ENCODE assay signal across 26 mouse cellular contexts in genomic region chr4:135404916-135405315, GRCm38 (mm10). TPM values are rescaled to one million over a fixed set of nuclear protein-coding genes. Genes with fewer than 3 reads are reported as not detected.
DNase-seq lines count a peak whose midpoint lies in the region; ATAC-seq and TF ChIP-seq lines count a peak whose summit lies in the region.
"Had no signal": no experiment of that assay in that cellular context is flagged by ENCODE, and none has a peak within 500 bp of the region (broad histone marks: within the 10 kb centered on the region; RNA-seq: fewer than 3 reads in every experiment).

No protein-coding gene starts in this region.

- H3K27ac ChIP-seq in MEL (ENCODE audit: control insufficient read depth, low read depth, low read length): peak overlapping the region; percentile 15; the same call in 1 of the 2 replicates
- H3K27ac ChIP-seq in liver, embryonic 16.5 days (ENCODE audit: low read length): no peak overlapping the region
- H3K27ac ChIP-seq in midbrain, embryonic 10.5 days (replicated peaks): no peak overlapping the region
- H3K27ac ChIP-seq in hindbrain, postnatal 0 days: no peak overlapping the region
- H3K27ac ChIP-seq: heart, adult 2 months; hindbrain, embryonic 15.5 days; layer of hippocampus, adult 2 months; limb, embryonic 15.5 days; midbrain, embryonic 15.5 days had no signal

- no peak for TF ChIP-seq RAD21 in MEL (IDR thresholded peaks at IDR 0.05; ENCODE audit: low read depth, low read length)

- peak; percentile 57 for DNase-seq in MEL (ENCODE audit: low read depth, low spot score)
- peak; percentile 54 for DNase-seq in c-Kit-negative CD71-positive TER-119-positive erythroid progenitor cells, embryonic 14.5 days (ENCODE audit: low read depth, low spot score)
- peak; percentile 55 for DNase-seq in induced T-regulatory cell, adult 2 months (ENCODE audit: low read depth)
- no peak for DNase-seq in midbrain, embryonic 10.5 days (ENCODE audit: low spot score)
- DNase-seq in hindbrain, postnatal 0 days (ENCODE audit: low spot score): no peak
- DNase-seq: adrenal gland, postnatal 10 days; cerebellum, adult 2 months; cerebellum, postnatal 36 days; gastrocnemius, postnatal 25 days; heart, adult 2 months; heart, postnatal 14 days; kidney, adult 2 months; kidney, postnatal 10 days; layer of hippocampus, postnatal 36 days; lung, postnatal 10 days; right cerebral cortex, postnatal 25 days had no signal

- ATAC-seq in liver, embryonic 16.5 days (ENCODE audit: low read depth): peak; percentile 93
- no peak for ATAC-seq in hindbrain, postnatal 0 days
- no peak for ATAC-seq in monocyte, adult 5-6 weeks (replicated peaks; ENCODE audit: insufficient number of reproducible peaks, low FRiP score, low TSS enrichment, poor library complexity, severe bottlenecking)
- ATAC-seq: activated CD4-positive, CD25-positive, alpha-beta regulatory T cell, adult 4 months; forebrain, embryonic 14.5 days; midbrain, embryonic 15.5 days had no signal

- H3K9ac ChIP-seq in MEL (ENCODE audit: control insufficient read depth, low read depth, low read length, poor library complexity, severe bottlenecking): no peak overlapping the region
- no peak overlapping the region for H3K9ac ChIP-seq in liver, embryonic 16.5 days (ENCODE audit: low read depth, low read length)
- H3K9ac ChIP-seq in hindbrain, postnatal 0 days (replicated peaks; ENCODE audit: low read length): no peak overlapping the region
- H3K9ac ChIP-seq: hindbrain, embryonic 15.5 days; limb, embryonic 15.5 days; midbrain, embryonic 15.5 days had no signal

- TF ChIP-seq EP300 in MEL (IDR thresholded peaks at IDR 0.05; ENCODE audit: low read depth in 1 of 2, low read length in 2 of 2): no peak

- no peak overlapping the region for H3K4me3 ChIP-seq in MEL (ENCODE audit: control insufficient read depth in 1 of 2, insufficient read depth in 1 of 2, low read depth in 2 of 2, low read length in 2 of 2)
- H3K4me3 ChIP-seq in liver, embryonic 16.5 days (ENCODE audit: low read depth, low read length): no peak overlapping the region
- no peak overlapping the region for H3K4me3 ChIP-seq in midbrain, embryonic 10.5 days
- no peak overlapping the region for H3K4me3 ChIP-seq in hindbrain, postnatal 0 days (ENCODE audit: low read length)
- H3K4me3 ChIP-seq: heart, adult 2 months; hindbrain, embryonic 15.5 days; layer of hippocampus, adult 2 months; limb, embryonic 15.5 days; midbrain, embryonic 15.5 days had no signal

- peak overlapping the region; percentile 39 for H3K4me2 ChIP-seq in liver, embryonic 16.5 days (ENCODE audit: low read depth, low read length)
- H3K4me2 ChIP-seq in hindbrain, postnatal 0 days (ENCODE audit: low read depth, low read length): no peak overlapping the region
- H3K4me2 ChIP-seq: hindbrain, embryonic 15.5 days; limb, embryonic 15.5 days; midbrain, embryonic 15.5 days had no signal

- no peaks in the 10 kb centered on the region for H3K79me2 ChIP-seq in MEL (ENCODE audit: control insufficient read depth, insufficient read depth, low read length, poor library complexity)

- WGBS in liver, embryonic 16.5 days (ENCODE audit: insufficient replicate concordance): 44% methylated on average over 2 of the region's 2 CpGs
- 88% methylated on average over 2 of the region's 2 CpGs for WGBS in midbrain, embryonic 10.5 days
- 95% methylated on average over 2 of the region's 2 CpGs for WGBS in hindbrain, postnatal 0 days

- H3K4me1 ChIP-seq in MEL (ENCODE audit: control insufficient read depth in 1 of 2, insufficient read depth in 2 of 2, low read length in 2 of 2): peaks cover 5 to 30% of the 10 kb centered on the region in 2 experiments; a peak in 3 of 4 replicates
- H3K4me1 ChIP-seq in liver, embryonic 16.5 days (ENCODE audit: control insufficient read depth, low read depth, low read length): peaks cover 20% of the 10 kb centered on the region
- peaks cover 6% of the 10 kb centered on the region; the same call in 1 of the 2 replicates for H3K4me1 ChIP-seq in midbrain, embryonic 10.5 days
- H3K4me1 ChIP-seq in hindbrain, postnatal 0 days (ENCODE audit: insufficient read depth, low read length): no peaks in the 10 kb centered on the region
- H3K4me1 ChIP-seq: hindbrain, embryonic 15.5 days; limb, embryonic 15.5 days; midbrain, embryonic 15.5 days had no signal

- no peaks in the 10 kb centered on the region for H3K9me3 ChIP-seq in MEL (replicated peaks; ENCODE audit: insufficient read depth, low read length)
- no peaks in the 10 kb centered on the region for H3K9me3 ChIP-seq in liver, embryonic 16.5 days (replicated peaks; ENCODE audit: control insufficient read depth, low read length)
- H3K9me3 ChIP-seq in midbrain, embryonic 10.5 days (replicated peaks): no peaks in the 10 kb centered on the region; the same call in 1 of the 2 replicates
- H3K9me3 ChIP-seq in hindbrain, postnatal 0 days (ENCODE audit: low read length): no peaks in the 10 kb centered on the region
- H3K9me3 ChIP-seq: hindbrain, embryonic 15.5 days; limb, embryonic 15.5 days; midbrain, embryonic 15.5 days had no signal

- H3K36me3 ChIP-seq in MEL (ENCODE audit: control insufficient read depth in 1 of 2, insufficient read depth in 2 of 2, low read length in 2 of 2): peaks cover 0 to 26% of the 10 kb centered on the region in 2 experiments; a peak in 2 of 4 replicates
- H3K36me3 ChIP-seq in liver, embryonic 16.5 days (ENCODE audit: control insufficient read depth, insufficient read depth): no peaks in the 10 kb centered on the region
- H3K36me3 ChIP-seq in midbrain, embryonic 10.5 days: no peaks in the 10 kb centered on the region
- H3K36me3 ChIP-seq in hindbrain, postnatal 0 days (ENCODE audit: insufficient read depth, low read length): no peaks in the 10 kb centered on the region; the same call in 1 of the 2 replicates
- H3K36me3 ChIP-seq: midbrain, embryonic 15.5 days had no signal

- no peak for TF ChIP-seq POLR2A in MEL (IDR thresholded peaks at IDR 0.05; ENCODE audit: control insufficient read depth in 1 of 2, insufficient read depth in 1 of 2, low read depth in 1 of 2, low read length in 2 of 2, poor library complexity in 1 of 2)

- no peak for TF ChIP-seq CTCF in MEL (IDR thresholded peaks at IDR 0.05 in 2 of 3, conservative IDR thresholded peaks at IDR 0.05 in 1 of 3; ENCODE audit: control insufficient read depth in 1 of 3, insufficient read depth in 1 of 3, low read depth in 2 of 3, low read length in 3 of 3, poor library complexity in 1 of 3, severe bottlenecking in 1 of 3)
- no peak for TF ChIP-seq CTCF in hindbrain, postnatal 0 days (IDR thresholded peaks at IDR 0.05; ENCODE audit: low read depth)

- no peaks in the 10 kb centered on the region for H3K27me3 ChIP-seq in MEL (ENCODE audit: control insufficient read depth in 1 of 2, insufficient read depth in 2 of 2, low read length in 2 of 2)
- peaks cover under 1% of the 10 kb centered on the region; the same call in 1 of the 2 replicates for H3K27me3 ChIP-seq in liver, embryonic 16.5 days (ENCODE audit: control insufficient read depth, insufficient read depth, low read depth, low read length)
- peaks cover 16% of the 10 kb centered on the region for H3K27me3 ChIP-seq in midbrain, embryonic 10.5 days (ENCODE audit: low read depth, poor library complexity, severe bottlenecking)
- H3K27me3 ChIP-seq in hindbrain, postnatal 0 days (ENCODE audit: insufficient read depth, low read length): no peaks in the 10 kb centered on the region
- H3K27me3 ChIP-seq: hindbrain, embryonic 15.5 days; limb, embryonic 15.5 days; midbrain, embryonic 15.5 days had no signal

TF ChIP-seq in MEL, 35 proteins besides CTCF, POLR2A, EP300 and RAD21:
- no peak for TF ChIP-seq TCF12 (IDR thresholded peaks at IDR 0.05; ENCODE audit: low read depth, low read length)
- no peak for TF ChIP-seq TBP (IDR thresholded peaks at IDR 0.05; ENCODE audit: low read depth, low read length)
- TF ChIP-seq MAX (IDR thresholded peaks at IDR 0.05; ENCODE audit: low read length): no peak
- no peak for TF ChIP-seq TAL1 (IDR thresholded peaks at IDR 0.05; ENCODE audit: low read length)
- TF ChIP-seq JUND (IDR thresholded peaks at IDR 0.05; ENCODE audit: low read depth, low read length): no peak

RNA-seq across cellular contexts. Expression of gene Ncmap, which starts 6.9 kb away (rescaled TPM):
- 0.08 TPM in 1 of 2 replicates, not detected in the other for total RNA-seq in MEL (2012; rRNA removed)
- under 1 TPM in 1 of 2 experiments, not detected in 1; 0.22 TPM for polyA plus RNA-seq in MEL (2012; ENCODE audit: insufficient read depth in 1 of 2, insufficient read length in 2 of 2, low read depth in 1 of 2, low replicate concordance in 2 of 2, missing spikeins in 1 of 2)
- polyA plus RNA-seq in liver, embryonic 16.5 days (2015; fragmentation: Nextera tagmentation; extraction: Ambion mirVana): 0.08 and 0.19 TPM in 2 replicates
- 0.36 and 0.57 TPM in 2 replicates for polyA plus RNA-seq in midbrain, embryonic 10.5 days (2016; fragmentation: Nextera tagmentation; extraction: Ambion mirVana)
- 0.75 and 6.9 TPM in 2 replicates for total RNA-seq in hindbrain, postnatal 0 days (2014; rRNA removed)
- 1.5 and 2.1 TPM in 2 replicates for polyA plus RNA-seq in hindbrain, postnatal 0 days (2015; fragmentation: Nextera tagmentation; extraction: Ambion mirVana)
- not detected in 3 replicates for total RNA-seq in monocyte, adult 5-6 weeks (2017)
- total RNA-seq: megakaryocyte, adult 5-6 weeks; neutrophil, adult 5-6 weeks had no signal

RNA-seq across cellular contexts. Expression of gene Rcan3, which starts 28.7 kb away (rescaled TPM):
- 6.5 and 7.9 TPM in 2 replicates for total RNA-seq in MEL (2012; rRNA removed)
- 1 to 10 TPM in 1 of 2 experiments, not detected in 1; 7.8 TPM for polyA plus RNA-seq in MEL (2012; ENCODE audit: insufficient read depth in 1 of 2, insufficient read length in 2 of 2, low read depth in 1 of 2, low replicate concordance in 2 of 2, missing spikeins in 1 of 2)
- 3.1 and 3.5 TPM in 2 replicates for polyA plus RNA-seq in liver, embryonic 16.5 days (2015; fragmentation: Nextera tagmentation; extraction: Ambion mirVana)
- polyA plus RNA-seq in midbrain, embryonic 10.5 days (2016; fragmentation: Nextera tagmentation; extraction: Ambion mirVana): 9.4 and 10.3 TPM in 2 replicates
- 81.3 and 82.1 TPM in 2 replicates for total RNA-seq in hindbrain, postnatal 0 days (2014; rRNA removed)
- 56.3 and 58.4 TPM in 2 replicates for polyA plus RNA-seq in hindbrain, postnatal 0 days (2015; fragmentation: Nextera tagmentation; extraction: Ambion mirVana)
- total RNA-seq in monocyte, adult 5-6 weeks (2017): 0.75 to 4.6 TPM (median 3.8 TPM) in 3 replicates

RNA-seq across cellular contexts. Expression of gene Srrm1, which starts 51.8 kb away (rescaled TPM):
- 26.9 and 29.4 TPM in 2 replicates for total RNA-seq in MEL (2012; rRNA removed)
- 100 to 1,000 TPM; 138 to 285 TPM for polyA plus RNA-seq in MEL (2012; ENCODE audit: insufficient read depth in 1 of 2, insufficient read length in 2 of 2, low read depth in 1 of 2, low replicate concordance in 2 of 2, missing spikeins in 1 of 2)
- polyA plus RNA-seq in liver, embryonic 16.5 days (2015; fragmentation: Nextera tagmentation; extraction: Ambion mirVana): 93.8 and 95.3 TPM in 2 replicates
- polyA plus RNA-seq in midbrain, embryonic 10.5 days (2016; fragmentation: Nextera tagmentation; extraction: Ambion mirVana): 222 and 230 TPM in 2 replicates
- 20.8 and 21.2 TPM in 2 replicates for total RNA-seq in hindbrain, postnatal 0 days (2014; rRNA removed)
- 173 and 174 TPM in 2 replicates for polyA plus RNA-seq in hindbrain, postnatal 0 days (2015; fragmentation: Nextera tagmentation; extraction: Ambion mirVana)
- total RNA-seq in monocyte, adult 5-6 weeks (2017): 123 to 188 TPM (median 151 TPM) in 3 replicates

Comparison
In these comparisons a context has a peak if more than half of its experiments do, and no peak if none do; other contexts are left out.
1. DNase-seq: peak in MEL (single experiment), c-Kit-negative CD71-positive TER-119-positive erythroid progenitor cells, embryonic 14.5 days (single experiment) and induced T-regulatory cell, adult 2 months (single experiment); none in midbrain, embryonic 10.5 days (single experiment) and hindbrain, postnatal 0 days (single experiment).